Mouse (Mus musculus): ENCODE measurements at regions not wholly inside any gene's neighbourhood (a gene's known extent, or its start where the extent isn't known, plus 50 kb on each side); places are given as distances from the start of the nearest gene placed in this dataset.
A peak's percentile ranks its signal among the peaks of the same experiment; 100 is the strongest.

DNA sequence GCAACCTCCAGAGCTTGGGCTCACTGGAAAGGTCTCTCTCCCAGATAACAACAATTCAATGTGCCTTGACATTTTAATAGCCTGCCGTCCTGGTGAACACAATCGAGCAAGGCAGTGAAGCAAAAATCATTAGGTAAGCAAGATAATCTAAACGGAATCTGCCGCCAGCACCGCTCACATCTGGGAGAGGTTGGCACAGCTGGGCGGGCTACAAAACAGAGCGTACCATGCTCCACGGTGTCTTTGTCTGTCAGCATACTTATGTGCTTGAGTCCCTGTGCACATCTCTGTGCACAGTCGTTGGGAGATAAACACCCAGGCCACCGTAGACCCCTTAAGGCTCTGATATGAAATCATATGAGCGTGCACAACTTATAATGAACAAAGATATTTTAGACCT is 108.1 kb downstream of the Insig2 start:
- DNase-seq (ENCODE audit: low spot score in 2 of 2): no peak
- intact Hi-C loops (cut with DNase I): no loop called here

DNA sequence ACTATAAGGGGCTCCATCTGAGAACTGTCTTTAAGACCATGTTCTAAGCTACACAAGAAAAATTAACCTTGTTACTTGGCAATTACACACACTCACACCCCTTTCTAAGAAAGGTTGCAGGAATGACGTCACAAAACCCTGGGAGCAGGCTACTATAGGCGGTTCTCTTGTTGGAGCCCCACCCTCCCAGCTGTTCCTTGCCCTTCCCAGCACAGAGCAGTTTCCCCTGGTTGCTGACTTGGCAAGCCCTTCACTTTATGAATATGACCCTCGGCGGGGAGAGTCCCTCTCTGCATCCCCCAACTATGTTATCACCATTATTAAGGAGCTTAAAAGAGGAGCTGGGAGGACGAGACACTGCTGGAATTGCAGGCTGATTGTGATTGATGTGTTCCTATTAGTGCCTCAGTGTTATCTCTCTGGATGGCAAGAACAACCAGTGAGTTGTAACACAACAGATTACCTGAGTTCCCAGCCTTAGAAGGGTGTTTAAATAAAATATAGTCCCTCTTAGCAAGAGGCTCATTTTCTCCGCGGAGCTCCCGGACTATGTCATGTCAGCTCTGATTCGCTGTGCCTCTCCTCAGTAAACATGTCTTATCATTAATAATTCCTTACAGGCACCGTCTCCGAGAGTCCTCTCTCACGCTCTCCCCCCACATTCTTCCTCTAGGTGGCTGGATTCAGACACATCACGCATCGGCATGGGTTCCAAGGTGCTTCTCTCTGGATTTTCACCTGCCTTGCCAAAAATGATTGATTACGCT is 105.7 kb downstream of the Insig2 start:
- intact Hi-C loops (cut with DNase I): no loop called here
- DNase-seq (ENCODE audit: low spot score in 2 of 2): no peak

DNA sequence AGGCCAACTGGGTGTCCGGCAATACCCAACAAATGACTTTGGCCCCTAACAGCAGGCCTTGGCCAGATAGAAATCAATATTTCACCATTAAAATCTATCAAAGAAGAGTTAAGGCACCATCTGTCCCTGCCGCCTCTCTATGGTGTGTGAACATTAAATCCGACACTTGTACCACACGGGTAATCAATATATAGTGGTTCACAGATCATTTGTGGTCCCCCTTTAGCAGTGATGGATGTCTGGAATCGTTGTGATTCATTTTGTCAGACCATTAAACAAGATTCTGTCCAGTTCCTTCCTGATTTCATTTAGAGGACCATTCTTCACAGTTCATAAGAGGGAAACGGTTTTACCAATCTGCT is 105.2 kb downstream of the Insig2 start:
- intact Hi-C loops (cut with DNase I): no loop called here

DNA sequence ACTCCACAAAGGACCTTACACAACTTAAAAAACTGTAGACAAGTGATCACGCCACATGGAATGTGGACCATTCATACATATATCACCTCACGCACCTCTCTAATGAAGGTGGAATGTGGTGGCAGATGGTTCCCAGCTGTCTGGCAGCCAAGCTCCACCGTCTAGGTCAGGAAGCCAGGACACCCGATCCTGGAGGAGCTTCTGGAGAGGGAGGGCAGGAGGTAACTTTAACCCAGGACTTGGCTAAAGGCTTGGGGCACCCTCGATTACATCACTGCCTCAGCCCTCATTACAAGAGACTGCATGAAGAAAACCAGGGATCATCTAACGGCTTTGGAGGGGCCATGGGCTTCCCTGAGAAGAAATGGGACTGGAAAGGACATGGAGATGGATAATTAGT is 88.8 kb downstream of the Insig2 start:
- no peak for DNase-seq (ENCODE audit: low spot score in 2 of 2)
- intact Hi-C loops (cut with DNase I): no loop called here

More for the DNA sequence above, 105.2 kb downstream of the Insig2 start:
- no peak for DNase-seq (ENCODE audit: low spot score in 2 of 2)

DNA sequence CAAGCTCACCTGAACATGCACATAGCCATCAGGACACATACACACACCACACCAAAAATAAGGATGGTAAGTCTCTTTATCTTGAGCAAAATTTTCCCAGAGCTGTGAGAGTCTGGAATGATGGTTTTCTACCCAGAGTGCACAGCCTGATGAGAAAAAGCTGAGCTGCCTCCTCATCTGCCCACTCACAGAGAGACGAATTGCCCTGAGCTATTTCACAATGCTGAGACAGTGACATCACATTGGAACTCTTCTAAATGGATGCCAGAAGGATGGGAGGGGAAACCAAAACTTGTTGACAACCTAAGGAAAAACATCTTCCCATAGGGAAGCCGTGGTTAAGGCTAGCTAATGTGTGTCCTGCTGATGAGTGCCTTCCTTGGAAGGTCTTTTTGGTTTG is 84.8 kb downstream of the Insig2 start:
- intact Hi-C loops (cut with DNase I): loop anchor here (5.0 kb wide), 1 partner anchor 155 kb away; no protein-coding TSS in a partner anchor
- peak in 1 of 2 experiments; percentile 22 for DNase-seq (ENCODE audit: low spot score in 2 of 2)

DNA sequence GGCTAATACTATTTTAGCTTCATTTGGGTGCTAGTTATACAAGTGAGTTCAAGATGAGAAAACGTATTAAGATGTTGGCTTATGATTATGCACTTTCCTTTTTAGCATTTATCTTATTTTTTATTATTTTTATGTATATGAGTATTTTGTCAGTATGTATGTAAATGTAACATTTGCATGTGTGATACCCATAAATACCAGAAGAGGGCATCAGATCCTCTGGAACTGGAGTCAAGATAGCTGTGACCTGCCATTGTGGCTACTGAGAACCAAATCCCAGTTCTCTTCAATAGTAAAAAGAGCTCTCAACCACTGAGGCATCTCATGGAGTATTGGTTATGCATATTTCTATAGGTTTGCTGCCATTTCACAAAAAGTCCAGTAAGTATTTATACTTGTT is 83.3 kb downstream of the Insig2 start:
- intact Hi-C loops (cut with DNase I): loop anchor here (5.0 kb wide), 1 partner anchor 153 kb away; no protein-coding TSS in a partner anchor
- no peak for DNase-seq (ENCODE audit: low spot score in 2 of 2)

DNA sequence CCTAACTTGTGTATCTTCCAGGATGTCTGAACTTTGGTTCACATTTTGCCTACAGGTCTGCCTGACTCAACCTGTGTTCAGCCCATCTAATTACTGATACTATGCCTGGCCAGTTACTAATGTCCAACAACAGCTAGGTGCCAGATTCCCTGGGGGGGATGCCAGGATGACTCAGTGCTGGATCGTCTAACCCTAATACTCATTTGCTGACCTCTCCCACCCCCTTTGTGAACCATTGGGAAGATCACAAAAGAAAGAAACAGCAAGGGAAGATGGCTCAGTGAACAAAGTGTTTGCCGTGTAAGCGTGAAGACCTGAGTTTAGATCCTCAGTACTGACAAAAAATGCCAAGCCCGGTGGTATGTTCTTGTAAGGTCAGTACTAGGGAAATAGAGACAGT is 81.7 kb downstream of the Insig2 start:
- intact Hi-C loops (cut with DNase I): no loop called here
- no peak for DNase-seq (ENCODE audit: low spot score in 2 of 2)

DNA sequence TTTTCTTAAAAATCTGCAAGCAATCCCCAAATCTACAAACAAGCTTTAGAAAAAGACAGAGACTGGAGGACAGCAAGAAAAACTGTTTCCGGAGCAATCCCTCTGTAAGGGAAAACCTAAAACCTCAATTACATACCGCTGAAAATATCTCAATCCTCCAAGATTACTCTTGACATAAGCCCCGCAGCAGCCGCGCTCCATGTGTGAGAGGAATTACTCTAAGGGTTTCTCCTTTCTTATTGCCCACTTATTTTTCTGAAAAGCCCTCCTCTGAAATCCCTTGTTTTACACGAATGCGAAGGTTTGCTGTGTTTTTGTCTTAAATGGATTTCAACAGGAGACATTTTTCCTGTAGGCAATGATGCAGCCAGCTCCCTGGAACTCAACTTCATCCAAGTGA is 80.3 kb downstream of the Insig2 start:
- no peak for DNase-seq (ENCODE audit: low spot score in 2 of 2)
- intact Hi-C loops (cut with DNase I): no loop called here

DNA sequence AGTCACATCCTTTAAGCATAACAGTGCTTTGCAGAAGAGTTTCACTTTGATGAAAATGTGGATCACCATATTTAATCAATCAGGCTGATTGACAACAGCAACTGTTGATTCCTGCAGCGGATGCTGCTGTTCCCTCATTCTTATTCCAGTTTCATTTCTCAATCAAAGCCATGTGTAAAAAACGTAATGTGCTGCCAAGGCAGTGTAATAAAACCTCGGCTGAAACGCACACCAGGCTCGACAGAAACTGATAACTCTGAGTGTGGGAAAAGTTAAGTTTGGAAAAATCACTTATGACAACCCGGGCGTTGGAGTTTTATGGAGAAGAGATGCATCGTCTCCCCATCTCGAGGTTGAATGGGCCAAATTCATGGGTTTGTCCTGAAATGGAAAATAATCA is 78.2 kb downstream of the Insig2 start:
- intact Hi-C loops (cut with DNase I): no loop called here
- DNase-seq (ENCODE audit: low spot score in 2 of 2): no peak
